Mouse (Mus musculus) kidney, postnatal 25 days (tissue): Measurements from ENCODE around the gene Scrn3.

Experiments used
- DNase-seq, 2 experiments: peaks; one replicate each; pipeline ENCODE4 v3.0.0; 2021; ENCODE audit warnings: mixed read lengths in 2 of 2

Scrn3 gene

DNA sequence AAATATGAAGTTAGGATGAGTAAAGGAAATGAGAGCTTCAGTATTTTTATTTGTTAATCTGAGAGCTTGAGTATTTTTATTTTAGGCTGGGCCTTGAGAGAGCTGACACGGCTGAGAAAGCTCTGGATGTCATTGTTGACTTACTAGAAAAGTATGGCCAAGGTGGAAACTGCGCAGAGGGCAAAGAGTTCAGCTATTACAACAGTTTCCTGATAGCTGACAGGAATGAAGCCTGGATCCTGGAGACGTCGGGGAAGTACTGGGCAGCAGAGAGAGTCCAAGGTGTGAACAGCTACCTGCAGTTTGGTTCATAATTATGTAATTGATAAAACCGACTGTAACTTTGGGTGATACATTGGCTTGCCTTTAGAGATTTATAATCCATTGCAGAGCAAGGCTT is 6.8 kb downstream of the Scrn3 start:
- no peak for DNase-seq

DNA sequence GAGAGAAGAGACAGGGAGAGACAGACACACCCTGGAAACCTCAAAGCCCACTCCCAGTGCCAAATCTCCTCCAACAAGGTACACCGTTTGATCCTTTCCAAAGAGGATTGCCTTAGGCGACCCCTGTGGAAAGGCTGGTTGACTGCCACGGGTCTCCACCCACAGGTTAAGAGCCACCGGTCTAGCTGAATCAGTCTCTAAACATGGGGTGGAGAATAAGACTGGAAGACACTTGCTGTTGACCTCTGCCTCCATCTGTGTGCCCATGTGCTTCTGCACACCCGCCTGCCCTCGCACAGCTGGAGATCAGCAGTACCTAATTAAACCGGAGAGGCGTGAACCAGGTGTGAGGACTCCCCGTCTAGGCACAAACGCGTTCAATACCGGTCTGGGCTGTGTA is 10.6 kb downstream of the Scrn3 start:
- DNase-seq, result no peak

DNA sequence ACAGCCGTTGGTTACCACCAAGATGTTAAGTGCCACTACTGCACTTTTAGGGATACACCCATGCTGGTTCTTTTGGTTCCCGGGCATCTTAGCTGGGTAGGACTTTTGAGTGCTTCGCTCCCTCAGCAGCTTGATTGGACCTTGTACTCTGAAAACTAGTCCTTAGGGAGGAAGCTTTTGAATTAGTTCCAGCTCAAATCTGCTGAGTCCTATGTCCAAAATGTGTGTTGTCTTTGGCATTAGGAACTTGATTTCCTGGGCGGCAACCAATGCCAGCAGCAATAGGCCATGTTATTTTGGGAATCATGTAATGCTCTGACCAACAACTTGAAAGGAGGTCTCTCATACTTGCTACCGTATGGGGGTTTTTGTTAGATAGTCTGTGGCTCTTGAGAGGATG is 13.5 kb downstream of the Scrn3 start:
- peak; percentile 43 to 48 for DNase-seq

DNA sequence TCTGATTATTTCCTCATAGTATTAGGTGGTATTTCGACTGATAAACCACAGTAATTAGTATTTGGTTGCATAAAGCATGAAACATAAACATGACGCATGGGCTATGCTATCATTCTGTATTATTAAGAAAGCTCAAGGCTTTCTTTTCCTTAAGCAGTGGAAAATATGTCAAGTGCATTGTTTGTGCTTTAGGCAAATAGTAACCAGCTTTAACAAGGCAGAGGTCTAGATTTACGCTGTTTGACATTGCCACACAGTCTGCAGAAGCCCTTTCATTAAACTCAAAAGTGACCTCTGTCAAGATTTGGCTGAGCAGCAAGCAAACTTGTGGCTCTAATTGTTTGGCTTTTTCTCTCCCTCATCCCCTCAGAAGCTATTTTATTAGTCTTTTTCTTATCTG is 23.5 kb downstream of the Scrn3 start:
- DNase-seq, result no peak

DNA sequence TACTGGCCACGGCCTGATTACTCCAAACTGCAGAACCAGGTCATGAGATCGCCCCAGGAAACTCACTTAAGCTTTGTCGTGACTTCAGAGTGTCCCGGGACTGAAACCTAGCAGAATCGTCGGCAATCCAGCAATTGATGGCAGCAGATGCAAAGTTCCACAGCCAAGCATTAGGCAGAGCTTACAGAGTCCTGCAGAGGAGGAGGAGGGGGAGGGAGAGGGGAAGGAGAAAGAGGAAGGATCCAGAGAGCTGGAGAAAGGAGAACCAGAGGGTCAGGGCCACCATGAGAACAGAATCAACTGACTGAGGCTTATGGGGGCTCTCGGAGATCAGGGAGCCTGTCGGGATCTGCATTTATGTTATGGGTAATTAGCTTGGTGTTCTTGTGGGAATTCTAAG is 26.0 kb downstream of the Scrn3 start:
- DNase-seq, result no peak

DNA sequence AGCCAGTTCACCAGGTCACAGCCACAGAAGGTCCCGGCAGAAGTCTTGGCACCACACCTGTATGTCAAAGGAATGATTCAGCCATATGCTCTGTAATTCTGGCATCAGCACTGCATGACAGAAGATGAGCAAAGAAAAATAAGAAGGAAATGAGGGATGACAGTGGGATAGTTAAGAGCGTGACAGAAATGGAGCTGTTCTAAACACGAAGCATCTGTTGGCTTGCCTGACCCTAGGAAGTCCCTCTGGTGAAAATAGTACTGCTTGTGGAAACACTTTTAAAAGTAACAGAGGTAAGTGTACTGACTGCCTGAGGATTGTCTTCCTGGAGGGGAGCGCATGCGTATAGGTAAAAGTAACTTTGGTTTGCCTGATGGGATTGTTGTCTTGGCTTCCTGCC is 31.3 kb downstream of the Scrn3 start:
- DNase-seq, result no peak

DNA sequence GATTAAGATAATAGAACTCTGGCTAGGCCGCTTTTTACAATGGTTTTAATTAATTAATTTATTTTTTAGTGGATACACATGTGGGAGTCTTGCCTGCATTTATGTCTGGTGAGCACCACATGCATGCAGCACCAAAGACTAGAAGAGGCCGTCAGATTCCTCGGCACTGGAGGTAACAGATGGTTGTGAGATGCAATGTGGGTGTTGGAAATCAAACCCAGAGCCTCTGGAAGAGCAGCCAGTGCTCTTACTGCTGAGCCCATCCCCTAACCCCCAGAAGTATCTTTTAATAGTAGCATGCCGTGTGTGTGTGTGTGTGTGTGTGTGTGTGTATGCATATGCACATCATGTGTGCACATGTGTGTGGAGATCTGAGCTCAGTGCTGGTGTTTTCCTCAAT is 32.8 kb downstream of the Scrn3 start:
- DNase-seq, result no peak

DNA sequence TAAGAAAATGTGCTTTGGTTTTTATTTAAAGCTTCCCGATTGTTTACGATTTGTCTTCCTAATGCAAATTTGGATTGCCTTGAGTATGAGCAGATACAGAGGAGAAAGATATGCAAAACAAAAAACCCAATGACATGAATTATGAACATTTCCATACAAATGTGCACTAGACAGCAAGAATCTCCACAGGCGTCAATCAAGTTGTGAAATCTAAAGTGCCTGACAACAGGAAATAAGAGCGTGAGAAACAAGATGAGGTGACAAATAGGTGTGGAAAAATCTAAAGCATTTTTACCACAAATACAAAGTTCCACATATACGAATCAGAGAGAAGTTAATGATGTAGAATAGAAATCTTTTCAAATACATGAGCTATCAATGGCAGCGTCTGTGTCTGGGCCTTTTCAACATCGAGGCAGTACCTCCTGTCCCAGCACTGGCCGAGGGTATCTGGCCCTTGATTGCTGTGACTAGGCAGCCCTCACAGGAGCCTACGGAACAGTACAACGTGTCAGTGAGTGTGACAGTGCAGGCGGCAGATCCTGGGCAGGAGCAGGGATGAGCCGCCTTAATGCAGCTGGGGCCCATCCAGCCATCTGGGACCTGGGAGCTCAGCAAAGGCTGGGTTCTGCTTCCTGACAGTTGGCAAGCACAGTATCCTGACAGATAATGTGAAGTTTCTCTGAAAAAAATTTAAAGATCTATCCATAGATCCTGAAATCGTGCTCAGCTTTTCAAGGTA is 34.1 kb downstream of the Scrn3 start:
- DNase-seq, result no peak

DNA sequence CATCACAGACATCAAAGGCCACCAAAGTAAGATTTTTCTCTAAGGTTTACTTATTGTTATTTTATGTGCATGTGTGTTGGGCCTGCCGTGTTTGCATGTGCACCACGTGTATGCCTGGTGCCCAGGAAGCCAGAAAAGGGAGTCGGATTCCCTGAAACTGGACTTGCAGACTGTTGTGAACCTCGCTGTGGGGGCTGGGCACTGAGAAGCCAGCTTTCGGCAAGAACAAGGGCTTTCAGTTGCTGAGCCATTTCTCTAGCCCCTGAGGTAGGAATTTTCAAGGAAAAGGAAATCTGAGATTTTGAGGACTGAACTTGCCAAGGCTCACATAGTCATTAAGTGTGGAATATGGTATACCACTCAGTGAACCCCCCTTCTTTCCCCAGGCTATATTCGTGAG is 34.7 kb downstream of the Scrn3 start:
- no peak for DNase-seq

DNA sequence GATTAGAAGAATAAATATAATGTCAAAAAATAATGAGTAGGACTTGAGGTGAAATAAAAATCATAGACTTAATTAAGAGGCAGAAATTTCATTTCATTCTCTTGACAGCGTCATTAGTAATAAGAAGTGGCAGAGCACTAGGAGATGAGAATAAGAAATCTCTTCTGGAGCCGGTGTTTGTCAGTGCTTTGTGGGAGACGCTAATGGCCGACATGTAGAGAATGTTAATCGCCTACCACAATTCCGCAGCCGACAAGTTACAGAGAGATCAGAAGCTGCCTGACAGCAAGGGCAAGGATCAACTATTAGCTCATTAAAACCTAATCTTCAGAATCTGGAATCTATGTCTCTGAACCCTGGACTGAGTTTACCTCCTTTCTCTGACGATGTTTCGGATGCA is 35.4 kb downstream of the Scrn3 start:
- no peak for DNase-seq

DNA sequence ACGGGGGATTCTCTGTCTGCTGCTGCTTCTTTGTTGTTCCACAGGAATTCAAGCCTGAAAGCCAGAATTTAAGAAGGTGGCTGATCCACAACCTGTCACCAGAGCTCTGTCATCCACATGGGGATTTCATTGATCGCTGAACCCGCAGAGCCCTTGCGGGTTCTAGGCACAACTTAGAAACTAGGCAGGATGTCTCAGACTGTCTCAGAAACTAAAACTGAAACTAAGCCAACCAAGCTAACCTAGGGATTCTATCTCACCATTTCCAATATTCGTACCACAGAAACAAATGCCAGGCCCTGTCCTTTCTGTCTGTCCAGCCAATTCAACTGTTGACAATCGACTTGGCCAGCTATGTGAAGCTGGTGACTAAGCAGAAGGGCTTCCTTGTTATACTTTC is 35.8 kb downstream of the Scrn3 start:
- no peak for DNase-seq

DNA sequence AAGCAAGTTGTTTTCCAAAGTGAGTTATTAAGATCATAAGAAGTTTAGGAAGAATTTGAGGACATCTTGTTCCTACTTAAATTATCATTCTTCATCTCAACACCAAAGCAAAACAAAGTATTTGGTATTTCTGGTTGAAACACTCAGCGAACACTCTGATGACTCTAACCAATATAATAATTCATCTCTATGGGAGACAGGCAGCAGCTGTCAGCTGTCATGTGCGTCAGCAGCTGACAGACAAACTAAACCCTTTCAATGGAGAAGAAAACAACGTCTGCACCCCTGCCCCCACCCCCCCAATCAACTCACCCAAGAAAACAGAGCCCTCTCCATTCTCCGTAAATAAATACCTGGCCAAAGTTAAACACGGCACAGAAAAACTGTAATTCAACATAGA is 39.1 kb downstream of the Scrn3 start:
- DNase-seq, result no peak

DNA sequence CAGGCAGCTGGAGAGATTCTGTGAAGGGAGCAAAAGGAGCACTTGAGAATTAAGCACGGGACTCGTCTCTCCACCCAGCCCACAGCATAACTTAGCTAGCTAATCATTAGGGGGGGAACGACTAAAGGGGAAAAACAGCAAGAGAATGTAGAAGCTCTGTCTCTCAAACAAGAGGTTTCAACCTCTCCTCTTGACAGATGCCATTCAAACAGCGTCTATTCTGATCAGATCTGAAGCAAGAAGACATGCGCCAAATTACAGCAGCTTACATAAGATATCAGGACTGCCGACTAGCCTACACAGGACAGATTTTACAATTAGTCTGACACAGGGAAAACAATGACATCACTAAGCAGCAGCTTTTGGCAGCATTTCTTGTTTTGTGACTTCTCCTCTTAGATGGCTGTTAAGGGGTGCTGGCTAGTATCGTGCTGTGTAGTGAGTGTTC is 39.5 kb downstream of the Scrn3 start:
- DNase-seq, result no peak

DNA sequence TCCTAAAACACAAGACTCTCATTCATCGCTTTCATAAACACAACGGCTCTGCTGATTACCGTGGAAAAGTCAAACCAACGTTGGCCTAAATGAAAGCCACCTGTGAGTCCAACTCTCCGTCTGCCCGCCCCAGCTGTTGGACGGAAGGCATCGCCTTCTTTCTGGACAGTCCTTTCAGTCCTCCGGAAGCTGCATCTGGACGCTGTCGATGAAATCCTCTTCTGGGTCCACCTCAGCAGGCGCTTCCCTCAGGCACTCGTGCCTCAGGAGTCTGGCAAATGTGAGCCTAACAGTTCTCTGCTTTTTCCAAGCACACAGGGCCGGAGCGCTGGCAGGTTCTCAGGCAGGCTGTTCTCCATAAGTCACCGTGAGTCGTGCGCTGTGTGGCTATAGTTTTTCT is 44.6 kb downstream of the Scrn3 start:
- no peak for DNase-seq

DNA sequence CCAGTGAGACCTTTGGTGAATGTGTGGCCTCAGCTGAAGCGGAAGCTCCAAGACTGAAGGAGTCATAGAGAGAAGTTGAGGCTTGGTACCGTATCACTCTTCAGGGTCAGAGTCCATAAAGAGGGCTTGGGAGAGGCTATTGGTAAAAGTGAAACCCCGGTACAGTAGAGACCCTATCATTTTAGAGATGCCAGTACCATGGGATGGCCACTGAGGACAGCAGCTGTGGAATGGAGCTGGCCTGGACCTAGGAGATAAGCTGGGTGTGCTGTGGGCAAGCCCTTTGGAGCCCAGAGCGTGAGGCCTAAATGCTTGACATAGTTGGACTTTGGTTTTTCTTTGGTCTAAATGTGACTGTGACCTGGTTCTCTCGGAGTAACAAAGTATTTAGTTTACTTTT is 47.5 kb downstream of the Scrn3 start:
- DNase-seq, result peak in 1 of 2 experiments; percentile 7

DNA sequence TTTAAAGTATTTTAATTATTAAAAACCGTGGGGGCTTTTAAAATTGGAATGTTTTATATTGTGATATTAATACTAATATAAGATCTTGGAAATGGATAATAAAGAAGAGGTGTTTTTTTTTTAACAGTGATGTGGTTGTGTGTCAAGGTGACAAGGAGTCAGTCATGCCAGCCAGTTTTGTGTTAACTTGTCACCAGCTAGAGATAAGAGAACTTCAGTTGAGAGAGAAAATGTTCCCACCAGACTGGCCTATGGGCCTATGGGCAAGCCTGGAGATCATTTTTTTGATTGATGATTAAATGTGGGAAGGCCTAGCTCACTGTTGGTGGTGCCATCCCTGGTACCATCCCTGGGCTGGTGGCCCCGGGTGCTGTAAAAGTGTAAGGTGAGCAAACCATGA is 48.1 kb downstream of the Scrn3 start:
- DNase-seq, result no peak

DNA sequence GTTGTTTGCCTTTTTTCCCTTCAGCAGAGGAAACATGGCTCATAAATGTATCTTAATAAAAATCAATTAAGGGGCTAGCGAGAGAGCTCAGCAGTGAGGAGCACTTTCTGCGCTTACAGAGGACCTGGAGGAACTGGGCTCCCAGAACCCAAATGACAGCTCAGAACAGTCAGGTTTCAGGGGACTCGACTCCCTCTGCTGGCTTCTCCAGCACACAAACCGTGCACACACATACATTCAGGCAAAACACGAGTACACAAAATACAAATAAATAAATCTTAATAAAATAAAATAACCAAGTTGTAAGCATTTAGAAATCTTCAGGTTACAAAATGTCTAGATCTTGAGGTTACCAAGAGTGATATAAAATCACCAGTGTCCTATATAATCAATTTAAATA is 51.0 kb downstream of the Scrn3 start:
- no peak for DNase-seq

DNA sequence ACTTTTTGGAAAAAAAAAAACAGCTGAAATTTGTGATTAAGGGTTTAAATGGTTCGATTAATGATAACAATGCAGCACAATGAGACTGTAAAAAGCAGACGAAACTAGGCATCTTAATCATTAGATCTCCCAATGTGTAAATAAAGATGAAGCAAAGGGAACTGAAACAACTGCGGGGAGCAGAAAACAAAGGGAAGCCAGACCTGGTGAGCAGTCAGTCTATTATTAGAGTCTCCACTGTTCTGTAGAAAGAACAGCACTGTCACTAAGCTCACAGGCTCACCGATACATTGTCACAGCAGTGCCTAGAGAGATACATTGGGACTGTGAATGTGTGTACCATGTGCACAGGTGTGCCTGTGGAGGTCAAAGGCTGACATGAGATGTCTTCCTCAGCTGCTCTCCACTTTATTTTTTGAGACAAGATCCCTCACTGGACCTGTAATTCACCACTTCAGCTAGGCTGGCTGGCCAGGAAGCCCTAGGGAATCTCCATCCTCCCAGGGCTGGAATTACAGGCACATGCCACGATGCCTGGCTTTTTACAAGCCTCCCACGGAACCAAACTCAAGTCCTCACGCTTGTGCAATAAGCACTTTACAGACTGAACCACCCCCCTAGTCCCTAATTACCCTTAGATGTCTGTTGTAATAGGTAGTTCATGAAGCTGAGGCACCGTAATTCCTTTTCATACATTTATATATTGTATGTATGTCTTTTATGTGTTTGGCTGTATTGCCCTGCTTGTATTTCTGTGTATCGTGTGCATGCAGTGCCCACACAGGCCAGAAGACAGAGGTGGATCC is 59.3 kb downstream of the Scrn3 start:
- no peak for DNase-seq

DNA sequence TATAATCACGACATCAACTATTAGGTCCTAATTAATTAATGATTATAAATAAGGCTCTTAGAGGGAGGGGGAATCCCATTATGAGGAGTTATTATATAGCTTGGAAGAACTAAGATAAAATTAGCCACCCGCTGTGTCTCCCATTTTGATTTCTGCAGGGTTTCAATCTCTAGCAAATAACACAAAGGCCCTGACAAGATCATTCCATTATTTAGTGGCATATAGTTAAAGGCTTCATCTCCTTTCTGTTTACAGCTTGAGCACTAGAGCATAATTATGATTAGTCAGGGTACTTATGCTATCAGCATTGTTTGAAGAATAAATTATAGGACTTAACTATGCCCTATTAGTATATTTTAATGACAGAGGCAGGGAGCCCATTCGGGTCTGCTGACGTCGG is 65.9 kb downstream of the Scrn3 start:
- no peak for DNase-seq

DNA sequence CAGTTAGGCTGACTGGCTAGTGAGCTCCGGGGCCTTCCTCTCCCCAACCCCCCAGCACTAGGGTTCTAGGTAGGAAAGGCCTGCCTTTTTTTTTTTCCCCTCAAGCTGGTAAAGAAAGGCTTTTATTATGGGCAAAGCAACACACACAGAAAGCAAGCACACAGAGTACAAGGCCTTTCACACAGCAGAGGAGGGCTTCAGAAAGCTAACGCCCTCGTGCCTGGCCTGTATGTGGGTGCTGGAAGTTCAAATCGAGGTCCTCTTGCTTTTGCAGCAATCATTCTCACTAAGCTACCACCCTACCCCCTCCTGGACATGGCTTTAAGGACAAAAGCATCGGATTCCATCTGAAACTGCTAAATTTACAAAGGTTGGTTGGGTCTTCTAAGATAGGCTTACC is 67.3 kb downstream of the Scrn3 start:
- no peak for DNase-seq

DNA sequence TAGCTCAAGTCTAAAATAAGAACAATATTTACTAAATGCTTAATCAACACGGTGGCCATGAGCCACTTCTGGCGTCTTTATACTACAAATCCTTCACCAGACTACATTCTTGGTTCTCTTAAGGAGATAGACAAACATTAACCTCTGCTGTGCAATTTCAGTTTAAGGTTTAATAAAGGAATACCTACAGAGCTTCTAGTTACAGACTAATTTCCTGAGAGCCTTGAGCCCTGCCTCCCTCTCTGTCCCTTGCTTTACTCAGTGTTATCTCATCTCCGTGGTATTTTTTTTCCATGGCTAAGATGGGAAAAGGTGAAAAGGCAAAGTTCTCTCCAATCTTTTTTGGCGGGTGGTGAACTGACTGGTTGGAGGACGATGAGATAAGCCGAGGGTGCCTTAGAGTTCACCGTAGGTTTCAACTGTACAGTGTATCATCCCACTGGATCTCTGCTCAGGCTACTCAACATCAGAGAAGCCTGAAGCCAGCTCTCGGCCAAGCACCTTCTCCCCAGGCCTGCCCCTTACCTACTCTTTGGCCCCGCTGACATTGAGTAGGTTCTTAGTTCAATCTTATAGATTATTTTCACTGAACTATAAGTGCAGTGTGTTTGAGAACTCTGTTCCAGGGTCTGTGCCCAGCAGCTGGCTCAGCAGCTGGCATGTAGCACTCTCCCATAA is 68.0 kb downstream of the Scrn3 start:
- no peak for DNase-seq

DNA sequence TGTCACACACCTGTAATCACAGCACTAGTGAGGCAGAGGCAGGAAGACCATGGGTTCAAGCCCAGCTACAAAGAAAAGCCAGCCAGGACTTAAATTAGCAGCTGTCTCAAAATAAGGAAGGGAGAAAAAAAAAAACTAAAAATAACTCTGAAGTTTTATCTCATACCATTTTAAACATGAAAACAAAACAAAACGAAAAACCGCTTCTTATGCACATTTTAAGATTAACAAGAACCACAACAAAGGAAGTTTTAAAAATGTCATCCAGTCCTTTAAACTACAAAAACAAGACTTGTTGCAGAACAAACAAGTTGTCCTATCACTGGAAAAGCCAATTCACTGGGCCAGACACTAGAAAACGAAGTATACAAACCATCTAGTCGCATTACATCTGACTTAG is 72.8 kb downstream of the Scrn3 start:
- no peak for DNase-seq

DNA sequence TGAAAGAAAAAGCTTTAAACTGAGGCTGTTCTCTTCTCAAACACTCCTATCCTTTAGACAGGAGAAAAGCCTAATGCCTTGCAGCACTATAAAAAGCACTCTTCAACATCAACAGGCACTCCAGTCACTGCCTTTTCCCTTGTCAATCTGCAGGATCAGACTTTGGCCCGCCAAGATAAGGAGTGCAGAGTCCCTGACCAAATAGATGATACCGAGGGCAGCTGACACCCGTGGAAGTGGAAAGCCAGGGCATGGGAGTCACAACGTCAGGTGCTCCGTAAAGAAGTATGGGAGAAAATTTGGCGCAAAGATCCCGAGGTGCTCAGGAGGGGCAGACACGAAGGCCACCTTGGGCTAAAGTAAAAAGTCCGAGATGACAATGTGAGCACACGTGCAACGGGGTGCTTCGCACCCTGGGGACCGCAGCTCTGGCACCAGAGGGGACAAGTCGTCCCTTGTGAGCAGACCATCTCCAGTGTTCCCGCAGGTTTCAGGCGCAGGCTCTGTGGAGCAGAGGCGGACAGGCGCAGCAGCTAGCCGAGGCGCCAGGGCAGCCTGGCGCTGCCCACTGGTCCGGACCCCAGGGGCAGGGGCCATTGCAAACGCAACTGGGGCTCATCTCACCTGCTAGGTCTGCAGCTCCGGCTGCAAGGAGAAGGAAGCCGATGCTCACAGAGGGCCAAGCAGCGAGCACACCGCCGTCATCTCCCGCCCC is 73.4 kb downstream of the Scrn3 start:
- DNase-seq, result peak in 1 of 2 experiments; percentile 36
